Mouse (Mus musculus) megakaryocyte-erythroid progenitor cell, adult 5 weeks (primary cell): ENCODE data around the gene Gipc3. TPM values are rescaled to one million over a fixed set of nuclear protein-coding genes. Genes with fewer than 3 reads are reported as not detected.

Source experiments
- polyA plus RNA-seq: library from polyadenylated mRNA; stranded (reverse); fragments of >175 nt; gene quantifications from 2 replicates; pipeline ENCODE4 v1.2.3, GENCODE M21; 2012

Gipc3 gene
- 0.32 and 0.93 TPM in 2 replicates for polyA plus RNA-seq

GRCm38 (mm10) chr10:81342686-81343505 is at the start of gene Gipc3:
TSS of gene Gipc3 (minus strand) at chr10:81343266.

GRCm38 (mm10) chr10:81392781-81393185 is 49.7 kb upstream of the Gipc3 start, which contains the start of gene Smim24:
TSS of gene Smim24 (plus strand) at chr10:81393051.

GRCm38 (mm10) chr10:81388505-81389055 is 45.5 kb upstream of the Gipc3 start, which contains the start of gene Gm48552:
TSS of gene Gm48552 (plus strand) at chr10:81389005.

GRCm38 (mm10) chr10:81383802-81384604 is 40.9 kb upstream of the Gipc3 start, which contains the start of the genes Dohh and Gm48551:
TSS of gene Dohh (plus strand) at chr10:81384428.
TSS of gene Gm48551 (plus strand) at chr10:81384466.

GRCm38 (mm10) chr10:81377793-81378552 is 34.9 kb upstream of the Gipc3 start, which contains the start of gene Fzr1:
TSS of gene Fzr1 (minus strand) at chr10:81378516.

GRCm38 (mm10) chr10:81365672-81366476 is 22.8 kb upstream of the Gipc3 start, which contains the start of gene 4930404N11Rik:
TSS of gene 4930404N11Rik (minus strand) at chr10:81365816.

GRCm38 (mm10) chr10:81356991-81357844 is 14.2 kb upstream of the Gipc3 start, which contains the start of gene Mfsd12:
TSS of gene Mfsd12 (plus strand) at chr10:81357491.

GRCm38 (mm10) chr10:81350351-81351063 is 7.4 kb upstream of the Gipc3 start, which contains the start of gene Hmg20b:
TSS of gene Hmg20b (minus strand) at chr10:81350480.

GRCm38 (mm10) chr10:81328386-81328785 is 14.7 kb downstream of the Gipc3 start, which contains the start of gene Tbxa2r:
TSS of gene Tbxa2r (plus strand) at chr10:81328731.

GRCm38 (mm10) chr10:81320550-81321347 is 22.3 kb downstream of the Gipc3 start, which contains the start of gene Cactin:
TSS of gene Cactin (plus strand) at chr10:81321103.

GRCm38 (mm10) chr10:81292554-81293333 is 50.3 kb downstream of the Gipc3 start, which contains the start of gene Pip5k1c:
TSS of gene Pip5k1c (plus strand) at chr10:81292963.

GRCm38 (mm10) chr10:81291511-81292104 is 51.5 kb downstream of the Gipc3 start, which contains the start of gene Tjp3:
TSS of gene Tjp3 (minus strand) at chr10:81291581.

Other genes with a start within 250 kb of the Gipc3 start
- 0.54 and 0.71 TPM in 2 replicates for gene Creb3l3, start 244.4 kb downstream of the Gipc3 start, polyA plus RNA-seq
- gene Map2k2, start 237.4 kb downstream of the Gipc3 start, polyA plus RNA-seq = 414 and 429 TPM in 2 replicates
- 140 and 145 TPM in 2 replicates for gene Zbtb7a, start 208.0 kb downstream of the Gipc3 start, polyA plus RNA-seq
- 42.4 and 50.2 TPM in 2 replicates for gene Pias4, start 175.3 kb downstream of the Gipc3 start, polyA plus RNA-seq
- 2,457 and 2,760 TPM in 2 replicates for gene Eef2, start 166.6 kb downstream of the Gipc3 start, polyA plus RNA-seq
- 87.1 and 87.3 TPM in 2 replicates for gene Dapk3, start 160.3 kb downstream of the Gipc3 start, polyA plus RNA-seq
- not detected in 2 replicates for gene 4930442H23Rik, start 159.4 kb downstream of the Gipc3 start, polyA plus RNA-seq
- not detected in 2 replicates for gene Nmrk2, start 141.2 kb downstream of the Gipc3 start, polyA plus RNA-seq
- gene Atcay, start 112.4 kb downstream of the Gipc3 start, polyA plus RNA-seq = 0.06 TPM in 1 of 2 replicates, not detected in the other
- 0.35 and 0.63 TPM in 2 replicates for gene Zfr2, start 110.1 kb downstream of the Gipc3 start, polyA plus RNA-seq
- gene Matk, start 90.3 kb downstream of the Gipc3 start, polyA plus RNA-seq = 66.6 and 73.6 TPM in 2 replicates
- gene Mrpl54, start 76.3 kb downstream of the Gipc3 start, polyA plus RNA-seq = 478 and 479 TPM in 2 replicates
- 99.2 and 99.9 TPM in 2 replicates for gene Apba3, start 76.3 kb downstream of the Gipc3 start, polyA plus RNA-seq
- 15.6 and 16.5 TPM in 2 replicates for gene Tjp3, start 51.7 kb downstream of the Gipc3 start, polyA plus RNA-seq
- 317 and 331 TPM in 2 replicates for gene Pip5k1c, start 50.3 kb downstream of the Gipc3 start, polyA plus RNA-seq
- 96.8 and 123 TPM in 2 replicates for gene Cactin, start 22.2 kb downstream of the Gipc3 start, polyA plus RNA-seq
- 3.6 and 5.2 TPM in 2 replicates for gene Tbxa2r, start 14.5 kb downstream of the Gipc3 start, polyA plus RNA-seq
- 274 and 308 TPM in 2 replicates for gene Hmg20b, start 7.2 kb upstream of the Gipc3 start, polyA plus RNA-seq
- 60.6 and 65.0 TPM in 2 replicates for gene Mfsd12, start 14.2 kb upstream of the Gipc3 start, polyA plus RNA-seq
- gene 4930404N11Rik, start 22.6 kb upstream of the Gipc3 start, polyA plus RNA-seq = 2.8 and 5.0 TPM in 2 replicates
- gene Fzr1, start 35.2 kb upstream of the Gipc3 start, polyA plus RNA-seq = 55.8 and 61.0 TPM in 2 replicates
- gene Dohh, start 41.2 kb upstream of the Gipc3 start, polyA plus RNA-seq = 169 and 171 TPM in 2 replicates
- gene Gm48551, start 41.2 kb upstream of the Gipc3 start, polyA plus RNA-seq = 0.64 and 1.3 TPM in 2 replicates
- 6.5 and 12.0 TPM in 2 replicates for gene Gm48552, start 45.7 kb upstream of the Gipc3 start, polyA plus RNA-seq
- 9.7 and 10.1 TPM in 2 replicates for gene Smim24, start 49.8 kb upstream of the Gipc3 start, polyA plus RNA-seq
- 223 and 238 TPM in 2 replicates for gene Nfic, start 112.4 kb upstream of the Gipc3 start, polyA plus RNA-seq
- 0.11 and 0.35 TPM in 2 replicates for gene Celf5, start 139.4 kb upstream of the Gipc3 start, polyA plus RNA-seq
- gene Ncln, start 153.1 kb upstream of the Gipc3 start, polyA plus RNA-seq = 293 and 377 TPM in 2 replicates
- gene S1pr4, start 156.9 kb upstream of the Gipc3 start, polyA plus RNA-seq = 29.4 and 31.3 TPM in 2 replicates
- 62.5 and 63.6 TPM in 2 replicates for gene Gna15, start 181.0 kb upstream of the Gipc3 start, polyA plus RNA-seq
- 12.9 and 13.1 TPM in 2 replicates for gene Gna11, start 201.9 kb upstream of the Gipc3 start, polyA plus RNA-seq
- 1,582 and 1,630 TPM in 2 replicates for gene Aes, start 216.2 kb upstream of the Gipc3 start, polyA plus RNA-seq
- 19.6 and 35.0 TPM in 2 replicates for gene Tle2, start 231.3 kb upstream of the Gipc3 start, polyA plus RNA-seq